Mouse (Mus musculus) adrenal gland, adult 8-10 months (tissue): ENCODE measurements around the gene Wipf2. TPM values are rescaled to one million over a fixed set of nuclear protein-coding genes. Genes with fewer than 3 reads are reported as not detected.
"Not testable (repeated sequence)": the region's sequence is repeated elsewhere in the genome, so short reads cannot be mapped to it uniquely, and the experiment has no call there.

Experiments used
- DNase-seq: peaks from one replicate; pipeline ENCODE4 v3.0.0; 2022
- total RNA-seq, 4 experiments: library from RNA; stranded (reverse); gene quantifications; 2 replicates each; pipeline ENCODE4 v1.2.4; 2022

Gene Wipf2
- total RNA-seq, 4 experiments from 2014 or later, result 20.4 to 26.7 (median 23.5) TPM

GRCm38 (mm10) chr11:98910415-98910814, 47.0 kb downstream of the Wipf2 start:
- no peak for DNase-seq

GRCm38 (mm10) chr11:98911498-98911897, 48.1 kb downstream of the Wipf2 start:
- no peak for DNase-seq

- no peak for DNase-seq
Measured at GRCm38 (mm10) chr11:98914196-98914595, 50.8 kb downstream of the Wipf2 start.

GRCm38 (mm10) chr11:98916376-98916775, 52.9 kb downstream of the Wipf2 start:
- not testable (repeated sequence) for DNase-seq

- DNase-seq, result no peak
Measured at GRCm38 (mm10) chr11:98917428-98918005, 54.1 kb downstream of the Wipf2 start.

GRCm38 (mm10) chr11:98918231-98918630, 54.8 kb downstream of the Wipf2 start:
- no peak for DNase-seq

- DNase-seq, result no peak
Measured at GRCm38 (mm10) chr11:98919009-98919408, 55.6 kb downstream of the Wipf2 start.

GRCm38 (mm10) chr11:98921813-98922212, 58.4 kb downstream of the Wipf2 start:
- DNase-seq, result not testable (repeated sequence)

GRCm38 (mm10) chr11:98922307-98922706, 58.9 kb downstream of the Wipf2 start:
- not testable (repeated sequence) for DNase-seq

- DNase-seq, result not testable (repeated sequence)
Measured at GRCm38 (mm10) chr11:98922851-98923711, 59.6 kb downstream of the Wipf2 start.

GRCm38 (mm10) chr11:98924633-98925175, 61.3 kb downstream of the Wipf2 start:
- DNase-seq, result no peak

GRCm38 (mm10) chr11:98925265-98925721, 61.9 kb downstream of the Wipf2 start:
- no peak for DNase-seq

GRCm38 (mm10) chr11:98925868-98926311, 62.5 kb downstream of the Wipf2 start:
- DNase-seq, result no peak

GRCm38 (mm10) chr11:98926553-98926952, 63.1 kb downstream of the Wipf2 start:
- no peak for DNase-seq

- DNase-seq, result no peak
Measured at GRCm38 (mm10) chr11:98927438-98928076, 64.1 kb downstream of the Wipf2 start, which contains the start of gene Rara. Gene Rara (plus strand): TSS chr11:98927818.

- DNase-seq, result no peak
Measured at GRCm38 (mm10) chr11:98928186-98928893, 64.9 kb downstream of the Wipf2 start.

- no peak for DNase-seq
Measured at GRCm38 (mm10) chr11:98929503-98929902, 66.1 kb downstream of the Wipf2 start.

- no peak for DNase-seq
Measured at GRCm38 (mm10) chr11:98930127-98930601, 66.7 kb downstream of the Wipf2 start.

GRCm38 (mm10) chr11:98930773-98931512, 67.5 kb downstream of the Wipf2 start:
- DNase-seq, result no peak

- DNase-seq, result no peak
Measured at GRCm38 (mm10) chr11:98931513-98932292, 68.3 kb downstream of the Wipf2 start.
